Mouse (Mus musculus) forebrain, embryonic 10.5 days (tissue): ENCODE measurements around the gene Csrnp3. TPM values are rescaled to one million over a fixed set of nuclear protein-coding genes. Genes with fewer than 3 reads are reported as not detected.
A peak's percentile ranks its signal among the peaks of the same experiment; 100 is the strongest.

ENCODE experiments used
- DNase-seq: peaks from one replicate; pipeline ENCODE4 v3.0.0-alpha.2; 2017; ENCODE audit warnings: low spot score; ENCODE audit errors: extremely low spot score
- H3K27ac ChIP-seq: fragments of 300-500 bp; sonication (generic); 2 replicates; pipeline ENCODE4 v1.5.1; 2016; ENCODE audit warnings: mild to moderate bottlenecking
- H3K27me3 ChIP-seq: fragments of 300-500 bp; sonication (generic); 2 replicates; pipeline ENCODE4 v1.6.1; 2016; ENCODE audit warnings: mild to moderate bottlenecking; ENCODE audit not compliant: poor library complexity, severe bottlenecking
- H3K36me3 ChIP-seq: fragments of 300-500 bp; sonication (generic); replicated peaks from 2 replicates; pipeline ENCODE4 v1.6.1; 2016; ENCODE audit warnings: mild to moderate bottlenecking, moderate library complexity
- H3K4me1 ChIP-seq: fragments of 300-500 bp; sonication (generic); 2 replicates; pipeline ENCODE4 v1.6.1; 2016
- H3K4me3 ChIP-seq: fragments of 300-500 bp; sonication (generic); 2 replicates; pipeline ENCODE4 v1.5.1; 2016; ENCODE audit warnings: mild to moderate bottlenecking, moderate library complexity
- H3K9me3 ChIP-seq: fragments of 300-500 bp; sonication (generic); 2 replicates; pipeline ENCODE4 v1.6.1; 2016; ENCODE audit warnings: mild to moderate bottlenecking, moderate library complexity
- WGBS: fragments of 180-500 bp; shearing (Covaris S2); methylation state at CpG from one replicate; pipeline ENCODE4 v1.1.7; 2016; 5-methylcytosine and 5-hydroxymethylcytosine counted together
- polyA plus RNA-seq: library from polyadenylated mRNA; unstranded; fragments of >200 nt; fragmentation: Nextera tagmentation; extraction: Ambion mirVana; gene quantifications from 2 replicates; pipeline ENCODE4 v1.2.1, GENCODE M21; 2016

The Csrnp3 gene
- polyA plus RNA-seq, 1 experiment from 2014 or later, result 6.6 TPM

- Histone ChIP-seq H3K9me3 (no peaks in the 10 kb centered on the region), H3K36me3 (no peaks in the 10 kb centered on the region), H3K27ac (no peak overlapping the region), H3K27me3 (no peaks in the 10 kb centered on the region), H3K4me1 (peaks cover 3% of the 10 kb centered on the region; the same call in 1 of the 2 replicates), H3K4me3 (no peak overlapping the region)
- no peak for DNase-seq
- 84% methylated on average over 19 of the region's 19 CpGs for WGBS
Observed at GRCm38 (mm10) chr2:66008995-66009654, 163.6 kb downstream of the Csrnp3 start.

GRCm38 (mm10) chr2:66009677-66010076 is 164.1 kb downstream of the Csrnp3 start:
- Histone ChIP-seq H3K36me3 (no peaks in the 10 kb centered on the region), H3K4me1 (peaks cover 3% of the 10 kb centered on the region; the same call in 1 of the 2 replicates), H3K27ac (no peak overlapping the region), H3K9me3 (no peaks in the 10 kb centered on the region), H3K4me3 (no peak overlapping the region), H3K27me3 (no peaks in the 10 kb centered on the region)
- DNase-seq, result no peak
- 88% methylated on average over 2 of the region's 2 CpGs for WGBS

- 91% methylated on average over 9 of the region's 9 CpGs for WGBS
- H3K9me3 ChIP-seq, result no peaks in the 10 kb centered on the region
- no peak overlapping the region for H3K27ac ChIP-seq
- H3K36me3 ChIP-seq, result peaks cover 26% of the 10 kb centered on the region
- no peak overlapping the region for H3K4me3 ChIP-seq
- no peaks in the 10 kb centered on the region for H3K4me1 ChIP-seq
- H3K27me3 ChIP-seq, result no peaks in the 10 kb centered on the region
- DNase-seq, result no peak
Observed at GRCm38 (mm10) chr2:66018711-66019110, 173.1 kb downstream of the Csrnp3 start.

GRCm38 (mm10) chr2:66019235-66019634 is 173.7 kb downstream of the Csrnp3 start:
- H3K27me3 ChIP-seq, result no peaks in the 10 kb centered on the region
- H3K27ac ChIP-seq, result no peak overlapping the region
- no peak for DNase-seq
- H3K4me3 ChIP-seq, result no peak overlapping the region
- H3K4me1 ChIP-seq, result no peaks in the 10 kb centered on the region
- H3K36me3 ChIP-seq, result peaks cover 28% of the 10 kb centered on the region
- 95% methylated on average over 19 of the region's 19 CpGs for WGBS
- no peaks in the 10 kb centered on the region for H3K9me3 ChIP-seq

- 94% methylated on average over 9 of the region's 9 CpGs for WGBS
- no peak overlapping the region for H3K27ac ChIP-seq
- H3K4me3 ChIP-seq, result no peak overlapping the region
- peaks cover 35% of the 10 kb centered on the region for H3K36me3 ChIP-seq
- H3K4me1 ChIP-seq, result peaks cover 21% of the 10 kb centered on the region
- DNase-seq, result no peak
- 0 out of 2 replicates have a peak, but pooled peaks cover 3% of the 10 kb centered on the region for H3K9me3 ChIP-seq
- no peaks in the 10 kb centered on the region for H3K27me3 ChIP-seq
Observed at GRCm38 (mm10) chr2:66023419-66023818, 177.9 kb downstream of the Csrnp3 start.

GRCm38 (mm10) chr2:66024837-66025236 is 179.3 kb downstream of the Csrnp3 start:
- H3K4me3 ChIP-seq, result no peak overlapping the region
- no peak for DNase-seq
- H3K27me3 ChIP-seq, result no peaks in the 10 kb centered on the region
- H3K36me3 ChIP-seq, result peaks cover 28% of the 10 kb centered on the region
- 68% methylated on average over 6 of the region's 6 CpGs for WGBS
- H3K9me3 ChIP-seq, result 0 out of 2 replicates have a peak, but pooled peaks cover 3% of the 10 kb centered on the region
- H3K27ac ChIP-seq, result no peak overlapping the region
- peaks cover 35% of the 10 kb centered on the region for H3K4me1 ChIP-seq

- Histone ChIP-seq H3K36me3 (peaks cover 9% of the 10 kb centered on the region; the same call in 1 of the 2 replicates), H3K27ac (no peak overlapping the region), H3K4me3 (no peak overlapping the region), H3K9me3 (0 out of 2 replicates have a peak, but pooled peaks cover 3% of the 10 kb centered on the region), H3K27me3 (peaks cover 9% of the 10 kb centered on the region; the same call in 1 of the 2 replicates), H3K4me1 (peaks cover 38% of the 10 kb centered on the region)
- DNase-seq, result peak; percentile 44
- WGBS, result 11% methylated on average over 5 of the region's 5 CpGs
Observed at GRCm38 (mm10) chr2:66028812-66029211, 183.2 kb downstream of the Csrnp3 start.

- Histone ChIP-seq H3K27ac (no peak overlapping the region), H3K4me3 (no peak overlapping the region), H3K9me3 (no peaks in the 10 kb centered on the region), H3K4me1 (peaks cover 3% of the 10 kb centered on the region; the same call in 1 of the 2 replicates), H3K36me3 (no peaks in the 10 kb centered on the region), H3K27me3 (peaks cover 72% of the 10 kb centered on the region)
- WGBS, result 87% methylated on average over 9 of the region's 9 CpGs
- no peak for DNase-seq
Observed at GRCm38 (mm10) chr2:66034907-66035679, 189.5 kb downstream of the Csrnp3 start.

- Histone ChIP-seq H3K27me3 (peaks cover 77% of the 10 kb centered on the region), H3K36me3 (no peaks in the 10 kb centered on the region), H3K4me1 (peaks cover 31% of the 10 kb centered on the region), H3K4me3 (no peak overlapping the region), H3K9me3 (no peaks in the 10 kb centered on the region), H3K27ac (0 out of 2 replicates have a peak overlapping the region, but pooled peaks have one; percentile 72)
- no peak for DNase-seq
Observed at GRCm38 (mm10) chr2:66040611-66041010, 195.0 kb downstream of the Csrnp3 start.

GRCm38 (mm10) chr2:66041203-66041916 is 195.8 kb downstream of the Csrnp3 start:
- H3K27me3 ChIP-seq, result peaks cover 69% of the 10 kb centered on the region
- peaks cover 31% of the 10 kb centered on the region for H3K4me1 ChIP-seq
- no peak overlapping the region; the same call in 1 of the 2 replicates for H3K4me3 ChIP-seq
- no peaks in the 10 kb centered on the region for H3K36me3 ChIP-seq
- DNase-seq, result peak; percentile 45
- no peaks in the 10 kb centered on the region for H3K9me3 ChIP-seq
- 58% methylated on average over 21 of the region's 21 CpGs for WGBS
- H3K27ac ChIP-seq, result peak overlapping the region; percentile 72

- no peaks in the 10 kb centered on the region for H3K9me3 ChIP-seq
- WGBS, result 72% methylated on average over 9 of the region's 9 CpGs
- peaks cover 31% of the 10 kb centered on the region for H3K4me1 ChIP-seq
- DNase-seq, result peak; percentile 47
- H3K4me3 ChIP-seq, result no peak overlapping the region; the same call in 1 of the 2 replicates
- H3K36me3 ChIP-seq, result no peaks in the 10 kb centered on the region
- H3K27me3 ChIP-seq, result peaks cover 64% of the 10 kb centered on the region
- peak overlapping the region; percentile 72 for H3K27ac ChIP-seq
Observed at GRCm38 (mm10) chr2:66041917-66042419, 196.4 kb downstream of the Csrnp3 start.
